Mouse (Mus musculus) layer of hippocampus, adult 6 months (tissue): ENCODE data around the gene Mgat5. TPM values are rescaled to one million over a fixed set of nuclear protein-coding genes. Genes with fewer than 3 reads are reported as not detected.

ENCODE experiments used
- long read RNA-seq, 2 experiments: library from polyadenylated mRNA; unstranded; transcript quantifications; one replicate each; pipeline ENCODE4 v2.0.0; 2019 to 2020
- polyA plus RNA-seq: library from polyadenylated mRNA; unstranded; fragments of <200 nt; fragmentation: Nextera tagmentation; gene quantifications from 2 replicates; pipeline ENCODE4 v1.2.3, GENCODE M21; 2021

Mgat5 gene
- 30.8 and 37.9 TPM in 2 replicates for polyA plus RNA-seq
- long read RNA-seq, experiment 1, partial matches to known transcripts, result 4 of 27 reads
- long read RNA-seq, experiment 1, other reads (novel, unspliced or antisense), result 23 of 27 reads
- long read RNA-seq, experiment 2, partial matches to known transcripts, result 3 of 41 reads
- long read RNA-seq, experiment 2, other reads (novel, unspliced or antisense), result 38 of 41 reads

GRCm38 (mm10) chr1:127204817-127205485 lies at the start of gene Mgat5:
Gene Mgat5, plus strand, starts transcription at chr1:127205015.

